Mouse (Mus musculus) embryonic facial prominence, embryonic 12.5 days (tissue): Measurements from ENCODE around the gene Ppp1r3f. TPM values are rescaled to one million over a fixed set of nuclear protein-coding genes. Genes with fewer than 3 reads are reported as not detected.

Experiments
- ATAC-seq: fragments of 200-750 bp; cut with Nextera tagmentation; 2 replicates; pipeline ENCODE4 v1.8.0; 2017; ENCODE audit not compliant: insufficient number of reproducible peaks, insufficient read depth, low FRiP score, low TSS enrichment
- H3K27ac ChIP-seq: fragments of 300-500 bp; sonication (generic); 2 replicates; pipeline ENCODE4 v1.5.1; 2016; ENCODE audit warnings: mild to moderate bottlenecking
- H3K27me3 ChIP-seq: fragments of 300-500 bp; sonication (generic); 2 replicates; pipeline ENCODE4 v1.6.1; 2016; ENCODE audit warnings: mild to moderate bottlenecking, moderate library complexity
- H3K36me3 ChIP-seq: fragments of 300-500 bp; sonication (generic); 2 replicates; pipeline ENCODE4 v1.6.1; 2016; ENCODE audit warnings: mild to moderate bottlenecking
- H3K4me1 ChIP-seq: fragments of 300-500 bp; sonication (generic); 2 replicates; pipeline ENCODE4 v1.6.1; 2016
- H3K4me2 ChIP-seq: fragments of 300-500 bp; sonication (generic); replicated peaks from 2 replicates; pipeline ENCODE4 v1.6.1; 2016; ENCODE audit warnings: mild to moderate bottlenecking, moderate library complexity
- H3K4me3 ChIP-seq: fragments of 300-500 bp; sonication (generic); 2 replicates; pipeline ENCODE4 v1.5.1; 2016; ENCODE audit warnings: mild to moderate bottlenecking
- H3K9ac ChIP-seq: fragments of 300-500 bp; sonication (generic); 2 replicates; pipeline ENCODE4 v1.6.1; 2016; ENCODE audit warnings: mild to moderate bottlenecking, moderate library complexity
- H3K9me3 ChIP-seq: fragments of 300-500 bp; sonication (generic); 2 replicates; pipeline ENCODE4 v1.6.1; 2016; ENCODE audit warnings: mild to moderate bottlenecking, moderate library complexity
- WGBS: fragments of 180-500 bp; shearing (Covaris S2); methylation state at CpG from one replicate; pipeline ENCODE4 v1.1.7; 2016; 5-methylcytosine and 5-hydroxymethylcytosine counted together
- polyA plus RNA-seq: library from polyadenylated mRNA; unstranded; fragments of >200 nt; fragmentation: Nextera tagmentation; extraction: Ambion mirVana; gene quantifications from 2 replicates; pipeline ENCODE4 v1.2.1, GENCODE M21; 2016

Ppp1r3f gene
- 3.5 TPM in 2 replicates for polyA plus RNA-seq

DNA sequence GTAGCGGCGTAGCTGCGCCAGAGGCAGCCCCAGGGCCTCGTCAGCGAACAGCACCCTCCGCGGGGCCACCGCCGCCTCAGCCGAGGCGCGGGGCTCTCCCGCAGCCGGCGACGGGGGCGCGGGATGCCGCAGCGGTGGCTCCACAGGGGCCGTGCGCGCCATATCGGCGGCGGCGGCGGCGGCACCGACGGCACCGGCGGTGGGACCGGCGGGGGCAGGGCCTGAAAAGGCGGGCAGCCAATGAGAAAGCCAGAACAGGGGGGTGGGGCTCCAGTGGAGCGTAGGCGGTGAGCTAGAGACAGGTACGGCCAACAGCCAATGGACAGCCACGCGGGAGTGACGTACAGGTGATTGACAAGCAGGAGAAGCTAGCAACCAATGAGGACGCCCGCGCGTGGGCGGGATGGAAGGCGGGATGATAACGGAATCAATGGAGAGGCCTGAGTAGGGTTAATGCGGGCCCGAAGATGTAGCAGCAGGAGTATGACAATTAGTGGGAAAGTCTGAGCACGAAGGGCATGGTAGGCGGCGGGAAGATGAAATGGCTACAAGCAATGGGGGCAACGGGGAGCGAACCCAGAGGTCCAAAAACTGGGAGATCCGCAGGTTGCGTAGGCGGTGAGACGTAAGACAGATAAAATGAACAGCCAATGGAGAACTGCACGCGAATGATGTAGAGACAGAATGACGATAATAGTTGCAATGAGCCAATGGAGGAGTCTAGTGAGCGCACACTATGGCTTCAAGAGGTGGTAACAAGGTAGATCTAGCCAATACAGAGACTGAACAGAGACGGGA, at the start of gene Ppp1r3f:
TSS of gene Ppp1r3f (minus strand) at position 197 of the 798 bp plus-strand sequence.
- Histone ChIP-seq H3K4me2 (peak within 1 kb of the TSS; percentile 56), H3K9me3 (no peaks in the 10 kb centered on the region), H3K27me3 (no peaks in the 10 kb centered on the region), H3K4me1 (no peaks in the 10 kb centered on the region), H3K4me3 (peak within 1 kb of the TSS; percentile 56), H3K36me3 (no peaks in the 10 kb centered on the region), H3K9ac (peak within 1 kb of the TSS; percentile 70), H3K27ac (peak within 1 kb of the TSS; percentile 82)
- 19% methylated on average over 62 of the region's 65 CpGs for WGBS
- peak; percentile 98 for ATAC-seq

DNA sequence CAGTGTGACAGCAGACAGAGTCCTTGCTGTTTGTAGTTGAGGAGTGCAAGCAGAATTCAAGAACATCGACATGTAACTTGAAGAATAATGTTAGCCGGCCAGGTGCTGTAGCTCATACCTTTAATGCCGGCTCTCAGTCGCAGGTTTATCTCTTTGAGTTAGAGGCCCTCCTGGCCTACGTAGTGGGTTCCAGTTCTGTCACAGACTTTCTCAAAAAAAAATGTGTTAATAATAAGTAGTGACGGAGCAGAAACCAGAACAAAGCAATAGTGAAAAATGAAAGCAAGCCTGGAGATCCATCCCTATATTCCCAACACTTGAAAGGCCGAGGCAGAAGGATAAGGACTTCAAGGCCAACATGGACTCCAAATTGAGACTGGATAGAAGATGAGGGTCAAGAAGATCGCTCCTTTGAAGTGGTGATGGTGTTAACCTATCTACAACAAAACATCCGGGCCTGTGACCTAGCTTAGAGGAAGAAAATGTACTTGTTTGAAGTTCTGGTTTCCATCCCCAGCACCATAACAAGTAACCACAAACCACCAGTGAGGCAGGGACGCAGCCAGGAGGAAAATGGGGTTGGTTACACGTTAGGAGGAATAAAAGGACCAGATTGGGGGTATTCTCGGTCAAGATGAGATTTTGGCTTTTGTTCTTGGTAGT, 43.9 kb upstream of the Ppp1r3f start:
- no peak overlapping the region for H3K4me3 ChIP-seq
- H3K27me3 ChIP-seq = no peaks in the 10 kb centered on the region
- H3K36me3 ChIP-seq = no peaks in the 10 kb centered on the region
- WGBS = 82% methylated on average over 12 of the region's 12 CpGs
- no peaks in the 10 kb centered on the region for H3K4me1 ChIP-seq
- no peak overlapping the region for H3K27ac ChIP-seq
- H3K4me2 ChIP-seq = no peak overlapping the region
- ATAC-seq = no peak
- H3K9me3 ChIP-seq = no peaks in the 10 kb centered on the region
- H3K9ac ChIP-seq = no peak overlapping the region

DNA sequence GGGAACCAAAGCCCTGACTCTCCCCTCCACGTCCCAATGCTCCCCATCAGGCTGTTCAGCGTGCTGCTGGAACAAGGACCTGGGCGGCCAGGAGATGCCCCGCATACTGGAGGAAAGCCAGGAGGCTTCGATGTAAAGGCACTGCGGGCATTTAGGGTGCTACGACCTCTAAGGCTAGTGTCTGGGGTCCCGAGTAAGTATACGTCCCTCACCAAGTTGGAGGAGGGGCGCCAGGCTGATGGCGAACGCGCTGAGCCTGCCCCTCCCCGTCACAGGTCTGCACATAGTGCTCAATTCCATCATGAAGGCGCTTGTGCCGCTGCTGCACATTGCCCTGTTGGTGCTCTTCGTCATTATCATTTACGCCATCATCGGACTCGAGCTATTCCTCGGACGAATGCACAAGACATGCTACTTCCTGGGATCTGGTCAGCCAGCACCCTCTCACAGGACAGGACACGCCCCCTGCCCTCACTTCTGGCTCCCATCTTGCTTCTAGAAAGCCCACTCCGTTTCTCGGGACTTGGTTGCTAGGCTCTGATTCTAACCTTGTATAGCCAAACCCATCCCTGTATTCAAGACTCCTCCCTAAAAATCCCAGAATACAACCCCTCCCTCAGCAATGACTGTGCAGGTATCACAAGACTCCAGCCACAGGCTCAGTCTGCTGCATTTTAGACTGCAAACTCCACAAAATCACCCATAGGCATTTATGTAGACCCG, 36.6 kb upstream of the Ppp1r3f start:
- 0 out of 2 replicates have a peak, but pooled peaks cover 4% of the 10 kb centered on the region for H3K27me3 ChIP-seq
- H3K27ac ChIP-seq = no peak overlapping the region
- no peak for ATAC-seq
- WGBS = 22% methylated on average over 26 of the region's 26 CpGs
- H3K36me3 ChIP-seq = no peaks in the 10 kb centered on the region
- H3K9me3 ChIP-seq = no peaks in the 10 kb centered on the region
- no peak overlapping the region for H3K9ac ChIP-seq
- H3K4me3 ChIP-seq = peak overlapping the region; percentile 35
- H3K4me2 ChIP-seq = peak overlapping the region; percentile 56
- no peaks in the 10 kb centered on the region for H3K4me1 ChIP-seq

DNA sequence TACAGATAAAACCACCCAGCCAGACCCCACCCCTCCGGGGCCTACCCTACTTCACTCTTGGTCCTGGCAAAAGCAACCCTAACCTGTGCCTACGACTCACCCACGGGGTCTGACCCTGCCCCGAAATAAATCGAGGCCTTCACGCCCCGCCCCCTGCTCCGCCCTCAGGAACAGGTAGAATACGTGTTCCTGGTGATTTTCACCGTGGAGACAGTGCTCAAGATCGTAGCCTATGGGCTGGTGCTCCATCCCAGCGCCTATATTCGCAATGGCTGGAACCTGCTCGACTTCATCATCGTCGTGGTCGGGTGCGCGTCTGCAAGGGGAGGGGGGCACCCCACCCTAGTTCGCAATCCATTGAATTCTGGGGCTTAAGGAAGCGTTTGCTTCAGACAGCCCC, 36.0 kb upstream of the Ppp1r3f start:
- Histone ChIP-seq H3K4me3 (peak overlapping the region; percentile 35), H3K27me3 (0 out of 2 replicates have a peak, but pooled peaks cover 4% of the 10 kb centered on the region), H3K4me2 (peak overlapping the region; percentile 56), H3K4me1 (no peaks in the 10 kb centered on the region), H3K27ac (no peak overlapping the region), H3K9ac (no peak overlapping the region), H3K9me3 (no peaks in the 10 kb centered on the region), H3K36me3 (no peaks in the 10 kb centered on the region)
- 16% methylated on average over 21 of the region's 21 CpGs for WGBS
- no peak for ATAC-seq

DNA sequence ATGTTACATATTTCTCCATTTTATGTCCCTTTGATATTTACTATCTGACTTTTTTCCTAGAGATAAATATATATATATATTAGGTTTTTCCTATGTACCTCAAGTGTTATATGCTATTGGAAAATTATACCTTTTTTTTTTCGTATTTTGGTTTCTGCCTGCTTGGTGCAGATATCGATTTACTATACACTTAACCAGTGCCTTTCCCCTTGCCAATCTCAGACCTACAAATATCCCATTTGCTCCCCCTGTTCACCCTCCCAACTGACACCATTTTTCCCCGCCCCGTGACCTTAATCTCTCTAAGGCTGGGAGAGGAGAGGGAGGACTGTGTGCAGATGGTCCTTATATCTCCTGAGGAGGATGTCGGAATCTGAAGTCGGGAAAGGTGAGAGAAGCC, 32.7 kb upstream of the Ppp1r3f start, which contains the start of gene Cacna1f:
TSS of gene Cacna1f (plus strand) at position 301 of the 400 bp plus-strand sequence.
- WGBS = 77% methylated on average over 6 of the region's 6 CpGs
- no peak for ATAC-seq
- no peak within 1 kb of the TSS for H3K9ac ChIP-seq
- no peak within 1 kb of the TSS for H3K4me3 ChIP-seq
- no peak within 1 kb of the TSS for H3K27ac ChIP-seq
- no peaks in the 10 kb centered on the region for H3K4me1 ChIP-seq
- no peak within 1 kb of the TSS for H3K4me2 ChIP-seq
- 0 out of 2 replicates have a peak, but pooled peaks cover 4% of the 10 kb centered on the region for H3K27me3 ChIP-seq
- no peaks in the 10 kb centered on the region for H3K36me3 ChIP-seq
- no peaks in the 10 kb centered on the region for H3K9me3 ChIP-seq

DNA sequence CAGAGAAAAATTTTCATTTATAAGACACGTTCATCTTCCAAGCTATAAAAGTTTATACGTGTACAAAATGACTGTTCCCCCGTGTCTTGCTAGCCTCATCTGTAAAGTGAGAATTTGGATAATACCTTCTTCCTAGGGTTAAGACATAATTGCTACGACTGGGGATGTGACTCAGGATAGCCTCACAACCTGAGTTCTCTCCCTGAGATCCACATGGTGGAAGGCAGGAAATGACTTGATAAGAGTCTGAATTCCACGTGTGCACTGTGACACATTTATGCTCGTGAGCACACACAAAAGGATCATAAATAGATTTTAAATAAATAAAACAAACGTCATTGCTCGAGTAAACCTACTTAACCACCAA, 31.5 kb upstream of the Ppp1r3f start:
- Histone ChIP-seq H3K4me2 (no peak overlapping the region), H3K4me3 (no peak overlapping the region), H3K36me3 (no peaks in the 10 kb centered on the region), H3K9me3 (no peaks in the 10 kb centered on the region), H3K4me1 (no peaks in the 10 kb centered on the region), H3K27ac (no peak overlapping the region), H3K9ac (no peak overlapping the region), H3K27me3 (no peaks in the 10 kb centered on the region)
- ATAC-seq = no peak
- 46% methylated on average over 8 of the region's 8 CpGs for WGBS

DNA sequence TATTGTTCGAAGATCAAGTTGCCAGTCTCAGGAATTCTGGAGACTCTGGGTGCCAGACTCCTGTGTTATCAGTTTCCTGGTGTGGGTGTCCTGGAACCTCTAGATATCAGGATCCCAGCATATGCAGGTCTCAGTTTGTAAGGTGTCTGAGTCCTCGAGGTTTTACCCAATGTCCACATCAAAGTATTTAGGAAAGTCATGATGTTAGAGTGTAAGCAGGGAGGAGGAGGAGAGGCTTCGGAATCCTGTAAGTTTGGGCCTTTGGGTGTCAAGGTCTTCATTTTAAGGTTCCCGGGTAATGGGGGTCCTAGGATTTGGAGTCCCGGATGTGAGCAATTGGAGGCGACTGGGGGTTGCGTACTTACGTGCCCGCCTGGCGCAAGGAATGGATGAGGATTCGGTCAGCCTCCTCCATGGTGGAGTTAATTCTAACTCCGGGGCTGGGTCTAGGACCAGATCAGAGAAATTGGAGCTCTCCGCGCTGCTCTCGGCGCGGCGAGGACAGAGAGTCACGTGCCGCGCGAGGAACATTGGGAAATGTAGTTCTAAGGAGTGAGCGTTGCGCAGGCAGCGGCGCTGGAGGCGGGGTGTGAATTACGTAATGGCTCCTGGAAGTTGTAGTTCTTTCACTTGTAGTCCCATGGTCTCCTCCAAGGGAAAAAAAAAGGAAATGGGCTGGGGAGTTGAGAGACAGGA, 30.9 kb upstream of the Ppp1r3f start, which contains the start of gene Ccdc22:
TSS of gene Ccdc22 (minus strand) at position 639 of the 696 bp plus-strand sequence.
- peak within 1 kb of the TSS; percentile 45 for H3K4me3 ChIP-seq
- ATAC-seq = peak; percentile 90
- H3K9ac ChIP-seq = peak within 1 kb of the TSS; percentile 47
- WGBS = 24% methylated on average over 28 of the region's 28 CpGs
- H3K36me3 ChIP-seq = no peaks in the 10 kb centered on the region
- no peaks in the 10 kb centered on the region for H3K27me3 ChIP-seq
- H3K27ac ChIP-seq = no peak within 1 kb of the TSS
- no peaks in the 10 kb centered on the region for H3K4me1 ChIP-seq
- H3K9me3 ChIP-seq = no peaks in the 10 kb centered on the region
- H3K4me2 ChIP-seq = peak within 1 kb of the TSS; percentile 50

DNA sequence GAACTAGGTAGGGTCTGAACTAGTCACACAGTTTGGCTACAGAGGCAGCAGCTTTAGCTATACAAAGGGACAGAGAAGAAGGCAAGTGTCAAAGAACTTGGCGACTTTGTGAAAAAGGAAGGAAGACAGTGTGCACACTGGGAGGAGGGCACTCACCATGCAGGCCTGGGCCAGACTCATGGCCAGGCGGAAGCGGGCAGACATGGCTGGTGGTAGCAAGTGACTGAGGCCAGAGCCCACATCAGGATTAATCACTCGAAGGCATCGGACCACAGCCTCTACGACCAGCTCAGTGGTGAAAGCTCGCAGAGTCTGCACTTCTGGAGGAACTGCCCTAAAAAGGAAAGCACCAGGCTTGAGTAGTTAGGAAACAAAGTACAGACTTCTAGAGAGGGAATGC, 29.9 kb upstream of the Ppp1r3f start:
- Histone ChIP-seq H3K4me3 (no peak overlapping the region), H3K27ac (no peak overlapping the region), H3K9me3 (no peaks in the 10 kb centered on the region), H3K27me3 (no peaks in the 10 kb centered on the region), H3K36me3 (peaks cover 4% of the 10 kb centered on the region; the same call in 1 of the 2 replicates), H3K9ac (no peak overlapping the region), H3K4me1 (no peaks in the 10 kb centered on the region), H3K4me2 (no peak overlapping the region)
- ATAC-seq = no peak
- WGBS = 87% methylated on average over 7 of the region's 7 CpGs

DNA sequence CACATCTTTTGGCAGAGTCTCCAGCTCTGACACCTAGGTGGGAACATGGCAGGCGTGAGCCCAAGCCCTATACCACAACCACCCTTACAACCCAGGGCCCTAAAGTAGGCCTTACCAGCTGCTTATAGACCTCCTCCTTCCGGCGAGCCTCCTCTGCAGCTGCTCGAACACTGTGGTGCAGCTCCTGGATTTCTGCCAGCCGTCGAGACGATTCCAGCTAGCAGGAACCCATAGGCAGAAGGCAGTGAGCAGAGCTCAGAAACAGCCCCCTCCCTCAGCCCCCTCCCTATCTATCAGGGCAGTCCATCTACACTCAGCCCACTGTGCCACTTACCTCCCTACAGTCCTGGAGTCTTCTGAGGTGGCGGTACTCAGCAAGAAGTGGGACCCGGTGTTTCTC, 21.3 kb upstream of the Ppp1r3f start:
- Histone ChIP-seq H3K4me3 (no peak overlapping the region), H3K9ac (no peak overlapping the region), H3K9me3 (no peaks in the 10 kb centered on the region), H3K27ac (no peak overlapping the region), H3K4me1 (no peaks in the 10 kb centered on the region), H3K4me2 (no peak overlapping the region), H3K36me3 (peaks cover 26% of the 10 kb centered on the region; the same call in 1 of the 2 replicates), H3K27me3 (no peaks in the 10 kb centered on the region)
- ATAC-seq = no peak
- 95% methylated on average over 9 of the region's 9 CpGs for WGBS

DNA sequence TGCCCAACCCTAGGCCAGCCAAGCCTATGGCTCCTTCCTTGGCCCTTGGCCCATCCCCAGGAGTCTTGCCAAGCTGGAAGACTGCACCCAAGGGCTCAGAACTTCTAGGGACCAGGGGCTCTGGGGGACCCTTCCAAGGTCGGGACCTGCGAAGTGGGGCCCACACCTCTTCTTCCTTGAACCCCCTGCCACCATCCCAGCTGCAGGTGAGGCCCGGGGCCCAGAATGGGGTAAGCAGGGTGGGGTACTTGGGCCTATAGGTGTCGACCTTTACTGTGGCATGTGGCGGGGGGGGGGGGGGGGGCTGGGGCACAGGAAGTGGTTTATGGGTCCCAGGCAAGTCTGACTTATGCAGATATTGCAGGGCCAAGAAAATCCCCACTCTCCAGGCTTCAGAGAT, 12.3 kb upstream of the Ppp1r3f start:
- WGBS = 83% methylated on average over 4 of the region's 5 CpGs
- H3K36me3 ChIP-seq = 0 out of 2 replicates have a peak, but pooled peaks cover 4% of the 10 kb centered on the region
- no peak overlapping the region for H3K9ac ChIP-seq
- H3K27ac ChIP-seq = no peak overlapping the region
- H3K4me3 ChIP-seq = no peak overlapping the region
- ATAC-seq = no peak
- H3K9me3 ChIP-seq = no peaks in the 10 kb centered on the region
- H3K27me3 ChIP-seq = no peaks in the 10 kb centered on the region
- no peaks in the 10 kb centered on the region for H3K4me1 ChIP-seq
- no peak overlapping the region for H3K4me2 ChIP-seq

DNA sequence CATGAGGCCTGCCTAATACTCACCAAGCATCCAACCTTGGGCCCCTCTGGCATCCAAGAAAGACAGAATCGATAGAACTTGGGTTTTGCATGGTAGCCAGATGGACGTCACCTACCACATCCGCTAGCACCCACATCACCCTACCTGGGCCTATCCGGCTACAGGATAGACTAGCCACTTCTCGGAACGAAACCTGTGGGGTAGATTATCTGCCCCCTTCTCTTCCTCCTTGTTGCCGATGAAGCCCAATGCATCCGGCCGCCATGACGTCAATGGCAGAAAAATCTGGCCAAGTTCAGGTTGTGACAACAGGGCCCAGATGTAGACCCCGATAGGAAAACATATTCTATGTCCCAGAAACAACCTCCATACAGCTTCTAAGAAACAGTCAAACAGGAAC, 9.8 kb upstream of the Ppp1r3f start:
- no peak overlapping the region for H3K27ac ChIP-seq
- no peaks in the 10 kb centered on the region for H3K4me1 ChIP-seq
- H3K36me3 ChIP-seq = 0 out of 2 replicates have a peak, but pooled peaks cover 4% of the 10 kb centered on the region
- WGBS = 92% methylated on average over 11 of the region's 11 CpGs
- no peak overlapping the region for H3K4me3 ChIP-seq
- no peaks in the 10 kb centered on the region for H3K9me3 ChIP-seq
- no peak overlapping the region for H3K9ac ChIP-seq
- ATAC-seq = no peak
- H3K27me3 ChIP-seq = no peaks in the 10 kb centered on the region
- no peak overlapping the region for H3K4me2 ChIP-seq
